Mouse (Mus musculus) brain, embryonic 14.5 days (tissue): Measurements from ENCODE around the gene Fkbp5.

Source experiments
- CTCF ChIP-seq: fragments of 200-500 bp; IDR thresholded peaks from 2 replicates; pipeline ENCODE4 v1.5.1; 2012; ENCODE audit warnings: inconsistent platforms, mild to moderate bottlenecking, moderate library complexity, borderline replicate concordance; ENCODE audit not compliant: insufficient read depth, insufficient read length; ENCODE audit errors: extremely low read depth
- POLR2A ChIP-seq: fragments of 200-500 bp; IDR thresholded peaks from 2 replicates; pipeline ENCODE4 v1.6.1; 2012; ENCODE audit warnings: mild to moderate bottlenecking, inconsistent platforms, borderline replicate concordance; ENCODE audit not compliant: poor library complexity, insufficient read depth, insufficient read length, severe bottlenecking; ENCODE audit errors: extremely low read depth

DNA sequence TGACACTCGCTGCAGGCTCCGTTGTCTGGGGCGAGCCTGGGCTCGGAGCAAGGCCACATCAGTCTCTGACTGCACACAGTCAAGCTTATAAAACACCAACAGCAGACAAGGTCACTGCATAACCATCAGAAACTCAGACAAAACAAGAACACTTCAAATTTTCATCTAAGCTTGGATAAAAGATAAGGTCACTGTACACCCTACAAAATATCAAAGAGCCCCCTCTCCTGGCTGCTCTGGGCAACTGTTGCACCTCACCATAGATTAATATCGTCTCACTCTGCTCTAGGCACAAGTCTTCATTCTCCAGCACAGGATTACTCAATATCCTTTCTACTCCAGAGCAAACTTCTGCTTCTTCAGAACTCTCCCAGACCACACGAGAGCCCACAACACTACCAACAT is 85.4 kb downstream of the Fkbp5 start:
- TF ChIP-seq POLR2A (no peak), CTCF (no peak; the same call in 1 of the 2 replicates)
